Comparison of ENCODE assay signal across 9 mouse cellular contexts in genomic region chr2:129624246-129624918, GRCm38 (mm10). TPM values are rescaled to one million over a fixed set of nuclear protein-coding genes. Genes with fewer than 3 reads are reported as not detected.
DNase-seq lines count a peak whose midpoint lies in the region; ATAC-seq and TF ChIP-seq lines count a peak whose summit lies in the region.
"Had no signal": no experiment of that assay in that cellular context is flagged by ENCODE, and none has a peak within 500 bp of the region (broad histone marks: within the 10 kb centered on the region; RNA-seq: fewer than 3 reads in every experiment).

No protein-coding gene starts in this region.

- DNase-seq in heart, adult 2 months: peak; percentile 8 to 15
- DNase-seq in heart, postnatal 36 days: no peak
- peak; percentile 27 for DNase-seq in 3T3-L1 (ENCODE audit: low read depth, low spot score)
- no peak for DNase-seq in heart, postnatal 0 days (ENCODE audit: low spot score)
- no peak for DNase-seq in spleen, adult 18-20 months

- TF ChIP-seq POLR2A in heart, adult 2 months (IDR thresholded peaks at IDR 0.05; ENCODE audit: insufficient read depth, low read depth, low read length): no peak

- H3K36me3 ChIP-seq in heart, adult 2 months (ENCODE audit: control insufficient read depth, insufficient read depth, low read length): no peaks in the 10 kb centered on the region
- peaks cover 8% of the 10 kb centered on the region for H3K36me3 ChIP-seq in heart, postnatal 0 days (replicated peaks; ENCODE audit: control insufficient read depth, insufficient read depth, low read length)
- H3K36me3 ChIP-seq in lung, embryonic 16.5 days (ENCODE audit: control insufficient read depth, insufficient read depth, low read length): no peaks in the 10 kb centered on the region
- H3K36me3 ChIP-seq in intestine, postnatal 0 days (ENCODE audit: control insufficient read depth, insufficient read depth): no peaks in the 10 kb centered on the region; the same call in 1 of the 2 replicates

- no peak overlapping the region for H3K4me3 ChIP-seq in heart, adult 2 months
- H3K4me3 ChIP-seq in heart, postnatal 0 days (ENCODE audit: low read depth, low read length): no peak overlapping the region
- no peak overlapping the region for H3K4me3 ChIP-seq in lung, embryonic 16.5 days (ENCODE audit: low read length)
- H3K4me3 ChIP-seq in intestine, postnatal 0 days (ENCODE audit: low read depth, low read length): no peak overlapping the region
- H3K4me3 ChIP-seq: liver, embryonic 15.5 days had no signal

- no peak overlapping the region for H3K27ac ChIP-seq in heart, adult 2 months
- no peak overlapping the region for H3K27ac ChIP-seq in heart, postnatal 0 days (ENCODE audit: low read depth)
- peak overlapping the region; percentile 56; the same call in 1 of the 2 replicates for H3K27ac ChIP-seq in lung, embryonic 16.5 days (ENCODE audit: low read length)
- no peak overlapping the region for H3K27ac ChIP-seq in intestine, postnatal 0 days (ENCODE audit: low read depth, low read length)
- H3K27ac ChIP-seq: liver, embryonic 15.5 days had no signal

- TF ChIP-seq EP300 in heart, adult 2 months (IDR thresholded peaks at IDR 0.05; ENCODE audit: insufficient read depth, low read depth, low read length): no peak
- no peak for TF ChIP-seq EP300 in heart, postnatal 0 days (IDR thresholded peaks at IDR 0.05; ENCODE audit: low read depth)

- H3K4me2 ChIP-seq in heart, postnatal 0 days (ENCODE audit: low read depth, low read length): no peak overlapping the region
- H3K4me2 ChIP-seq in lung, embryonic 16.5 days (ENCODE audit: low read depth, low read length): peak overlapping the region; percentile 19; the same call in 1 of the 2 replicates
- no peak overlapping the region for H3K4me2 ChIP-seq in intestine, postnatal 0 days (replicated peaks; ENCODE audit: low read depth)
- H3K4me2 ChIP-seq: liver, embryonic 15.5 days had no signal

- intact Hi-C loops in heart, adult 2 months (cut with DNase I): no loop called here
- intact Hi-C loops in heart, postnatal 36 days (cut with DNase I): no loop called here

- 61% methylated on average over 13 of the region's 13 CpGs for WGBS in heart, adult 2 months
- 62% methylated on average over 13 of the region's 13 CpGs for WGBS in heart, postnatal 0 days
- WGBS in lung, embryonic 16.5 days: 44% methylated on average over 13 of the region's 13 CpGs
- 66% methylated on average over 13 of the region's 13 CpGs for WGBS in intestine, postnatal 0 days

- H3K9ac ChIP-seq in heart, adult 2 months (ENCODE audit: low read depth, low read length): no peak overlapping the region
- H3K9ac ChIP-seq in heart, postnatal 0 days (replicated peaks; ENCODE audit: low read depth, low read length): no peak overlapping the region
- no peak overlapping the region for H3K9ac ChIP-seq in lung, embryonic 16.5 days (ENCODE audit: low read length)
- no peak overlapping the region for H3K9ac ChIP-seq in intestine, postnatal 0 days (ENCODE audit: low read depth, low read length)
- H3K9ac ChIP-seq: liver, embryonic 15.5 days had no signal

- H3K79me2 ChIP-seq in heart, adult 2 months (replicated peaks; ENCODE audit: control insufficient read depth, insufficient read depth, low read length): no peaks in the 10 kb centered on the region

- H3K9me3 ChIP-seq in heart, postnatal 0 days (replicated peaks; ENCODE audit: control insufficient read depth, low read length): no peaks in the 10 kb centered on the region
- H3K9me3 ChIP-seq in lung, embryonic 16.5 days (ENCODE audit: control insufficient read depth, low read length): no peaks in the 10 kb centered on the region
- no peaks in the 10 kb centered on the region for H3K9me3 ChIP-seq in intestine, postnatal 0 days (ENCODE audit: control insufficient read depth)
- H3K9me3 ChIP-seq: liver, embryonic 15.5 days had no signal

- H3K27me3 ChIP-seq in heart, adult 2 months (ENCODE audit: control insufficient read depth, insufficient read depth, low read length): no peaks in the 10 kb centered on the region
- no peaks in the 10 kb centered on the region for H3K27me3 ChIP-seq in heart, postnatal 0 days (ENCODE audit: control insufficient read depth, insufficient read depth, low read length)
- H3K27me3 ChIP-seq in lung, embryonic 16.5 days (ENCODE audit: control insufficient read depth, insufficient read depth, low read depth, low read length): no peaks in the 10 kb centered on the region
- no peaks in the 10 kb centered on the region for H3K27me3 ChIP-seq in intestine, postnatal 0 days (replicated peaks; ENCODE audit: control insufficient read depth, insufficient read depth, low read length)
- H3K27me3 ChIP-seq: liver, embryonic 15.5 days had no signal

- H3K4me1 ChIP-seq in heart, adult 2 months (ENCODE audit: control insufficient read depth, insufficient read depth, low read length): peaks cover 2% of the 10 kb centered on the region; the same call in 1 of the 2 replicates
- peaks cover 7% of the 10 kb centered on the region; the same call in 1 of the 2 replicates for H3K4me1 ChIP-seq in heart, postnatal 0 days (ENCODE audit: control insufficient read depth, insufficient read depth)
- peaks cover 5% of the 10 kb centered on the region for H3K4me1 ChIP-seq in lung, embryonic 16.5 days (replicated peaks; ENCODE audit: control insufficient read depth, insufficient read depth, low read length)
- no peaks in the 10 kb centered on the region for H3K4me1 ChIP-seq in intestine, postnatal 0 days (replicated peaks; ENCODE audit: control insufficient read depth, insufficient read depth, low read length)
- H3K4me1 ChIP-seq: liver, embryonic 15.5 days had no signal

- ATAC-seq in heart, postnatal 0 days (ENCODE audit: insufficient read depth, low read depth): peak; percentile 44
- peak; percentile 66 for ATAC-seq in lung, embryonic 16.5 days (ENCODE audit: low read depth)
- ATAC-seq in intestine, postnatal 0 days: no peak
- ATAC-seq in erythroid progenitor cell, adult 5-6 weeks (replicated peaks; ENCODE audit: low FRiP score, poor library complexity, severe bottlenecking): no peak

- TF ChIP-seq CTCF in heart, adult 2 months (IDR thresholded peaks at IDR 0.05): no peak
- no peak for TF ChIP-seq CTCF in heart, postnatal 0 days (IDR thresholded peaks at IDR 0.05; ENCODE audit: low read depth)
- no peak for TF ChIP-seq CTCF in intestine, postnatal 0 days (IDR thresholded peaks at IDR 0.05; ENCODE audit: low read depth)

RNA-seq across cellular contexts. Expression of gene Sirpa, which starts 31.7 kb away (rescaled TPM):
- 10 to 100 TPM; 28.9 to 29.4 TPM for total RNA-seq in heart, adult 2 months (2021)
- 28.3 and 32.1 TPM in 2 replicates for polyA plus RNA-seq in heart, adult 2 months (2012; rRNA removed)
- 10 to 100 TPM; 27.0 to 32.2 TPM for total RNA-seq in heart, postnatal 36 days (2021)
- 17.0 and 43.9 TPM in 2 replicates for total RNA-seq in heart, postnatal 0 days (2014; rRNA removed; ENCODE audit: low replicate concordance)
- polyA plus RNA-seq in heart, postnatal 0 days (2015; fragmentation: Nextera tagmentation; extraction: Ambion mirVana): 8.8 and 10.8 TPM in 2 replicates
- 20.3 and 20.5 TPM in 2 replicates for polyA plus RNA-seq in lung, embryonic 16.5 days (2015; fragmentation: Nextera tagmentation; extraction: Ambion mirVana)
- 9.5 and 9.7 TPM in 2 replicates for polyA plus RNA-seq in intestine, postnatal 0 days (2015; fragmentation: Nextera tagmentation; extraction: Ambion mirVana)
- 54.8 and 63.7 TPM in 2 replicates for total RNA-seq in erythroid progenitor cell, adult 5-6 weeks (2015; ENCODE audit: low replicate concordance)
- total RNA-seq in erythroid progenitor cell, adult 5-6 weeks (2017; ENCODE audit: low replicate concordance): 44.2 and 46.7 TPM in 2 replicates

Comparison
In these comparisons a context has a peak if more than half of its experiments do, and no peak if none do; other contexts are left out.
1. DNase-seq: peak in heart, adult 2 months (2 of 2) and 3T3-L1 (single experiment); none in heart, postnatal 36 days (0 of 2), heart, postnatal 0 days (single experiment) and spleen, adult 18-20 months (0 of 2).
2. ATAC-seq: peak in heart, postnatal 0 days (single experiment) and lung, embryonic 16.5 days (single experiment); none in intestine, postnatal 0 days (single experiment) and erythroid progenitor cell, adult 5-6 weeks (single experiment).